Mouse (Mus musculus): ENCODE measurements at regions not wholly inside any gene's neighbourhood (a gene's known extent, or its start where the extent isn't known, plus 50 kb on each side); places are given as distances from the start of the nearest gene placed in this dataset.

GRCm38 (mm10) chr9:32958716-32959115, 322.7 kb downstream of the Ets1 start:
- TF ChIP-seq EP300 (IDR thresholded peaks at IDR 0.05; ENCODE audit: low read depth), result no peak
- no peak for TF ChIP-seq CTCF (IDR thresholded peaks at IDR 0.05; ENCODE audit: low read depth)

Measured in liver, postnatal 0 days (tissue).